Mouse (Mus musculus): ENCODE results near the gene Car6. TPM values are rescaled to one million over a fixed set of nuclear protein-coding genes. Genes with fewer than 3 reads are reported as not detected.

Gene Car6
- polyA plus RNA-seq, 1 experiment from 2014 or later = not detected

- Histone ChIP-seq H3K4me2 (ENCODE audit: low read depth, low read length) (no peak overlapping the region), H3K9me3 (ENCODE audit: low read length) (no peaks in the 10 kb centered on the region), H3K9ac (replicated peaks) (no peak overlapping the region), H3K4me1 (ENCODE audit: insufficient read depth) (peaks cover 16% of the 10 kb centered on the region), H3K27ac (ENCODE audit: low read depth) (no peak overlapping the region), H3K4me3 (ENCODE audit: low read depth, low read length) (no peak overlapping the region), H3K27me3 (ENCODE audit: insufficient read depth, low read length) (no peaks in the 10 kb centered on the region), H3K36me3 (replicated peaks; ENCODE audit: insufficient read depth, low read length) (no peaks in the 10 kb centered on the region)
- TF ChIP-seq CTCF (IDR thresholded peaks at IDR 0.05; ENCODE audit: low read depth) = no peak
- no peak for TF ChIP-seq EP300 (IDR thresholded peaks at IDR 0.05; ENCODE audit: low read depth)
- DNase-seq = no peak
- no peak for ATAC-seq
- 77% methylated on average over 6 of the region's 6 CpGs for WGBS (ENCODE audit: insufficient replicate concordance)
Observed at GRCm38 (mm10) chr4:150216423-150216822, 15.3 kb upstream of the Car6 start.

DNA sequence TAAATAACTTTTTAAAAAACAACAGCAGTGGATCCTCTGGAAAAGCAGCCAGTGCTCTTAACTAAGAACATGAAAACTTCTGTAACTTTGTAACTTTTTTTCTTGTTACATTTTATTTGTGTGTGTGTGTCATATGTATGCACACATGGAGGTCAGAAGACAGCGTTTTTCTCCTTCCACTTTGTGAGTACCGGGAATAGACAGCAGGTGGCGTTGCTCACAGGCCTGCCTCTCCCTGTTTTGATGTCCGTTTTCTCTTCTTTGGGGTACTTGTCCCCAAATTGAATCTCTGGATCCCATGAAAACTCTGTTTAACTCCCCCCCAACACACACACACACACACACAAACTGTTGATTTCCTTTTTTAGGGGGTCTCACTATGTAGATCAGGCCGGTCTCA is 12.8 kb upstream of the Car6 start:
- 45% methylated on average over 5 of the region's 5 CpGs for WGBS (ENCODE audit: insufficient replicate concordance)
- H3K36me3 ChIP-seq (replicated peaks; ENCODE audit: insufficient read depth, low read length) = no peaks in the 10 kb centered on the region
- H3K4me1 ChIP-seq (ENCODE audit: insufficient read depth) = peaks cover 11% of the 10 kb centered on the region
- H3K9ac ChIP-seq (replicated peaks) = no peak overlapping the region
- H3K9me3 ChIP-seq (ENCODE audit: low read length) = no peaks in the 10 kb centered on the region
- TF ChIP-seq CTCF (IDR thresholded peaks at IDR 0.05; ENCODE audit: low read depth) (peak; percentile 67), EP300 (IDR thresholded peaks at IDR 0.05; ENCODE audit: low read depth) (no peak)
- DNase-seq (no peak), ATAC-seq (no peak)
- no peak overlapping the region for H3K4me3 ChIP-seq (ENCODE audit: low read depth, low read length)
- no peak overlapping the region for H3K27ac ChIP-seq (ENCODE audit: low read depth)
- no peaks in the 10 kb centered on the region for H3K27me3 ChIP-seq (ENCODE audit: insufficient read depth, low read length)
- no peak overlapping the region for H3K4me2 ChIP-seq (ENCODE audit: low read depth, low read length)

GRCm38 (mm10) chr4:150212553-150212971 is 11.4 kb upstream of the Car6 start:
- H3K27me3 ChIP-seq (ENCODE audit: insufficient read depth, low read length) = no peaks in the 10 kb centered on the region
- ATAC-seq (peak; percentile 88), DNase-seq (peak; percentile 75)
- H3K4me3 ChIP-seq (ENCODE audit: low read depth, low read length) = peak overlapping the region; percentile 19
- 0% methylated on average over 15 of the region's 15 CpGs for WGBS (ENCODE audit: insufficient replicate concordance)
- TF ChIP-seq CTCF (IDR thresholded peaks at IDR 0.05; ENCODE audit: low read depth) = no peak
- TF ChIP-seq EP300 (IDR thresholded peaks at IDR 0.05; ENCODE audit: low read depth) = no peak
- peaks cover 15% of the 10 kb centered on the region for H3K4me1 ChIP-seq (ENCODE audit: insufficient read depth)
- no peaks in the 10 kb centered on the region for H3K36me3 ChIP-seq (replicated peaks; ENCODE audit: insufficient read depth, low read length)
- H3K9ac ChIP-seq (replicated peaks) = peak overlapping the region; percentile 50
- H3K27ac ChIP-seq (ENCODE audit: low read depth) = peak overlapping the region; percentile 66
- peak overlapping the region; percentile 64 for H3K4me2 ChIP-seq (ENCODE audit: low read depth, low read length)
- H3K9me3 ChIP-seq (ENCODE audit: low read length) = no peaks in the 10 kb centered on the region

GRCm38 (mm10) chr4:150211930-150212552 is 10.9 kb upstream of the Car6 start:
- Histone ChIP-seq H3K9ac (replicated peaks) (no peak overlapping the region), H3K36me3 (replicated peaks; ENCODE audit: insufficient read depth, low read length) (no peaks in the 10 kb centered on the region), H3K9me3 (ENCODE audit: low read length) (no peaks in the 10 kb centered on the region), H3K4me1 (ENCODE audit: insufficient read depth) (peaks cover 15% of the 10 kb centered on the region), H3K4me3 (ENCODE audit: low read depth, low read length) (0 out of 2 replicates have a peak overlapping the region, but pooled peaks have one; percentile 19), H3K27me3 (ENCODE audit: insufficient read depth, low read length) (no peaks in the 10 kb centered on the region), H3K4me2 (ENCODE audit: low read depth, low read length) (peak overlapping the region; percentile 64), H3K27ac (ENCODE audit: low read depth) (peak overlapping the region; percentile 66)
- ATAC-seq (0 out of 2 replicates have a peak, but pooled peaks have one; percentile 6), DNase-seq (no peak)
- TF ChIP-seq CTCF (IDR thresholded peaks at IDR 0.05; ENCODE audit: low read depth) (0 out of 2 replicates have a peak, but pooled peaks have one; percentile 2), EP300 (IDR thresholded peaks at IDR 0.05; ENCODE audit: low read depth) (no peak)
- WGBS (ENCODE audit: insufficient replicate concordance) = 37% methylated on average over 10 of the region's 10 CpGs

DNA sequence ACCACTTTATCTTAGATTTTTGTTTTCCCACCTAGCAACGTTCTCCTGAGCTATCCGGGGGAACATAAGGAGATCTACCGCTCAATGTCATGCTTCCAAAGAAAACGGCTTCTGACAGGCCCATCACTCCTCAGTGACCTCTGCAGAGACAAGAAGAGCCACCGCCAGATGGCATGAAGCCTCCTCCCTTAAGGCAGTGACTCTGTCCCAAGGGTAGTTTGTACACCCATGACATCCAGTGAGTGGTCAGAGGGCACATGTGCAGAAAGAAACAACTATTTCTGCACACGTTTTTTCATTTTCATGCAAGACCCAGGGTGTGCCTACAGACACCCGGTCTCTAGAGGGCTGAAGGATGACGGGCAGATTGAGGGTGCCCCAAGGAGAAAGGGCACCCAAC is 9.2 kb upstream of the Car6 start:
- H3K27ac ChIP-seq (ENCODE audit: low read depth) = no peak overlapping the region
- H3K9me3 ChIP-seq (ENCODE audit: low read length) = no peaks in the 10 kb centered on the region
- no peaks in the 10 kb centered on the region for H3K27me3 ChIP-seq (ENCODE audit: insufficient read depth, low read length)
- no peak overlapping the region for H3K4me2 ChIP-seq (ENCODE audit: low read depth, low read length)
- TF ChIP-seq CTCF (IDR thresholded peaks at IDR 0.05; ENCODE audit: low read depth) = no peak
- TF ChIP-seq EP300 (IDR thresholded peaks at IDR 0.05; ENCODE audit: low read depth) = no peak
- peaks cover 15% of the 10 kb centered on the region for H3K4me1 ChIP-seq (ENCODE audit: insufficient read depth)
- 76% methylated on average over 8 of the region's 8 CpGs for WGBS (ENCODE audit: insufficient replicate concordance)
- DNase-seq = no peak
- no peak overlapping the region for H3K9ac ChIP-seq (replicated peaks)
- ATAC-seq = no peak
- no peaks in the 10 kb centered on the region for H3K36me3 ChIP-seq (replicated peaks; ENCODE audit: insufficient read depth, low read length)
- H3K4me3 ChIP-seq (ENCODE audit: low read depth, low read length) = no peak overlapping the region

- Histone ChIP-seq H3K27me3 (ENCODE audit: insufficient read depth, low read length) (no peaks in the 10 kb centered on the region), H3K4me1 (ENCODE audit: insufficient read depth) (peaks cover 15% of the 10 kb centered on the region), H3K27ac (ENCODE audit: low read depth) (no peak overlapping the region), H3K4me2 (ENCODE audit: low read depth, low read length) (no peak overlapping the region), H3K4me3 (ENCODE audit: low read depth, low read length) (no peak overlapping the region), H3K9me3 (ENCODE audit: low read length) (no peaks in the 10 kb centered on the region), H3K36me3 (replicated peaks; ENCODE audit: insufficient read depth, low read length) (no peaks in the 10 kb centered on the region), H3K9ac (replicated peaks) (no peak overlapping the region)
- WGBS (ENCODE audit: insufficient replicate concordance) = 87% methylated on average over 5 of the region's 5 CpGs
- DNase-seq (no peak), ATAC-seq (no peak)
- TF ChIP-seq EP300 (IDR thresholded peaks at IDR 0.05; ENCODE audit: low read depth) (no peak), CTCF (IDR thresholded peaks at IDR 0.05; ENCODE audit: low read depth) (no peak)
Observed at GRCm38 (mm10) chr4:150209751-150210150, 8.6 kb upstream of the Car6 start.
